Mouse (Mus musculus) heart, embryonic 16.5 days (tissue): ENCODE data around the gene Chkb. TPM values are rescaled to one million over a fixed set of nuclear protein-coding genes. Genes with fewer than 3 reads are reported as not detected.
A peak's percentile ranks its signal among the peaks of the same experiment; 100 is the strongest.

Experiments used
- ATAC-seq: fragments of 200-750 bp; cut with Nextera tagmentation; replicated peaks from 2 replicates; pipeline ENCODE4 v1.8.0; 2017; ENCODE audit warnings: moderate number of reproducible peaks; ENCODE audit not compliant: insufficient read depth, low FRiP score; ENCODE audit errors: extremely low read depth
- H3K27ac ChIP-seq: fragments of 300-500 bp; sonication (generic); 2 replicates; pipeline ENCODE4 v1.5.1; 2014; ENCODE audit warnings: mild to moderate bottlenecking, low read length, control low read depth, moderate library complexity
- H3K27me3 ChIP-seq: fragments of 300-500 bp; sonication (generic); 2 replicates; pipeline ENCODE4 v1.6.1; 2014; ENCODE audit warnings: low read length, mixed read lengths; ENCODE audit not compliant: control insufficient read depth, insufficient read depth
- H3K36me3 ChIP-seq: fragments of 300-500 bp; sonication (generic); 2 replicates; pipeline ENCODE4 v1.6.1; 2014; ENCODE audit not compliant: control insufficient read depth, insufficient read depth
- H3K4me1 ChIP-seq: fragments of 300-500 bp; sonication (generic); 2 replicates; pipeline ENCODE4 v1.6.1; 2014; ENCODE audit warnings: low read length, mixed read lengths; ENCODE audit not compliant: control insufficient read depth, insufficient read depth
- H3K4me2 ChIP-seq: fragments of 300-500 bp; sonication (generic); 2 replicates; pipeline ENCODE4 v1.6.1; 2014; ENCODE audit warnings: low read depth, mild to moderate bottlenecking, control low read depth, low read length
- H3K4me3 ChIP-seq: fragments of 300-500 bp; sonication (generic); 2 replicates; pipeline ENCODE4 v1.5.1; 2014; ENCODE audit warnings: mild to moderate bottlenecking, control low read depth, low read length
- H3K9ac ChIP-seq: fragments of 300-500 bp; sonication (generic); 2 replicates; pipeline ENCODE4 v1.6.1; 2014; ENCODE audit warnings: low read length, control low read depth
- H3K9me3 ChIP-seq: fragments of 300-500 bp; sonication (generic); replicated peaks from 2 replicates; pipeline ENCODE4 v1.6.1; 2016; ENCODE audit warnings: low read length; ENCODE audit not compliant: control insufficient read depth
- WGBS: fragments of 180-500 bp; shearing (Covaris S2); extraction: QIAGEN DNeasy Blood & Tissue Kit; methylation state at CpG from one replicate; pipeline ENCODE4 v1.1.7; 2014; 5-methylcytosine and 5-hydroxymethylcytosine counted together
- polyA plus RNA-seq: library from polyadenylated mRNA; unstranded; fragments of >200 nt; fragmentation: Nextera tagmentation; extraction: Ambion mirVana; gene quantifications from 2 replicates; pipeline ENCODE4 v1.2.1, GENCODE M21; 2015

Chkb gene
- polyA plus RNA-seq, 1 experiment from 2014 or later = 80.5 TPM

GRCm38 (mm10) chr15:89459821-89460220, 30.1 kb upstream of the Chkb start:
- Histone ChIP-seq H3K9me3 (no peaks in the 10 kb centered on the region), H3K4me3 (no peak overlapping the region)
- 70% methylated on average over 7 of the region's 7 CpGs for WGBS

DNA sequence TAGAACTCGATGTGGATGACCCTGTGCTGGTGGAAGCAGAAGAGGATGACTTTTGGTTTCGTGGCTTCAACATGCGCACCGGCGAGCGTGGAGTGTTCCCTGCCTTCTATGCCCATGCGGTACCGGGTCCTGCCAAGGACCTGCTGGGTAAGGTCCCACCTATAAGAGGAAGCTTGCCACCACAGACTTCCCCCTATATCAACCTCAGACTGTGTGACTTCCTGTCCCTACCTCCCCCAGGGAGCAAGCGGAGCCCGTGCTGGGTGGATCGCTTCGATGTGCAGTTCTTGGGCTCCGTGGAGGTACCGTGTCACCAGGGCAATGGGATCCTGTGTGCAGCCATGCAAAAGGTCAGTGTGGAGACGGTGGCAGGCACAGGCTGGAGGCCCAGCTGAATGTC, 29.2 kb upstream of the Chkb start:
- Histone ChIP-seq H3K36me3 (no peaks in the 10 kb centered on the region), H3K4me1 (peaks cover 2% of the 10 kb centered on the region; the same call in 1 of the 2 replicates), H3K27ac (no peak overlapping the region), H3K4me2 (no peak overlapping the region), H3K9ac (no peak overlapping the region), H3K27me3 (peaks cover 31% of the 10 kb centered on the region), H3K9me3 (no peaks in the 10 kb centered on the region), H3K4me3 (no peak overlapping the region)
- ATAC-seq = no peak
- 82% methylated on average over 15 of the region's 15 CpGs for WGBS

More at GRCm38 (mm10) chr15:89459821-89460220, 30.1 kb upstream of the Chkb start:
- no peaks in the 10 kb centered on the region for H3K36me3 ChIP-seq
- H3K27ac ChIP-seq = no peak overlapping the region
- H3K9ac ChIP-seq = no peak overlapping the region
- H3K4me1 ChIP-seq = no peaks in the 10 kb centered on the region
- no peak overlapping the region for H3K4me2 ChIP-seq
- H3K27me3 ChIP-seq = peaks cover 23% of the 10 kb centered on the region
- ATAC-seq = no peak

DNA sequence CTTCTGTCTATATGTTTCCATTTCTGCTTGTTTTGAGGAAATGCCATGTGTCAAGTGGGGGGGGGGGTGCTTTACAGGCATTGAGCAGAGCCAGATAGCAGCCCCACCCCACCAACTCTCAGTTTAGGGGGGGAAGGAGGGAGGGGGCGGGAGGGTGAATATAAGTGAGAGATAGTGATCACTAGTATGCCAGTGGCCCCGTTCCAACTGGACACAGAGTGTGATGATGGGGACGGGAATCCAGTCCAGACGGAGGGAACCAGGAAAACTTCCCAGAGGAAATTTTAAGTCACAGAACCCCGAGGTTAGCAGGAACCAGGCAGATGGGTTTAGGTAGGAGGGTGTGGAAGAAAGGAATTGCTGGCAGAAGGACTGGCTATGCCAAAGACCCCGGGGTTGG, 25.9 kb upstream of the Chkb start:
- peaks cover 43% of the 10 kb centered on the region for H3K27me3 ChIP-seq
- H3K9ac ChIP-seq = no peak overlapping the region
- H3K36me3 ChIP-seq = no peaks in the 10 kb centered on the region
- H3K4me1 ChIP-seq = peaks cover 4% of the 10 kb centered on the region; the same call in 1 of the 2 replicates
- no peak overlapping the region for H3K4me3 ChIP-seq
- H3K27ac ChIP-seq = no peak overlapping the region
- no peaks in the 10 kb centered on the region for H3K9me3 ChIP-seq
- no peak for ATAC-seq
- no peak overlapping the region for H3K4me2 ChIP-seq
- WGBS = 63% methylated on average over 6 of the region's 6 CpGs

DNA sequence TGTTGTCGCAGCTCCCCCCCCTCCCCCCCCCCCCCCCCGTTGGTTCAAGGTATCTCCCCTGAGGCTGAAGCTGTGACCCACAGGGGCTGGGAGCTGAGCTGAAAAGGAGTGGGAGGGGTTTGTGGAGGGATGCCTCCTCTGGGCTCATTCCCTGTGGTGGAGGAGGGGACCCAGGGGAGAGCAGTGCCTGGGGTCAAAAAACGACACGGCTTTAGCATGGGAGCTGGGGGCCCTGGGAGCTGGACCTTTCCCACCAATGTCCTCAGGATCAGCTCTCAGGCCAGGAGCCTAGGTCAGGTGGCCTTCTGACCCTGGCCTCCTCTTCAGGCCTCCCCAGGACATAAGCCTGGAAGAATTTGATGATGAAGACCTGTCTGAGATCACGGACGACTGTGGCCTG, 25.1 kb upstream of the Chkb start:
- 22% methylated on average over 5 of the region's 6 CpGs for WGBS
- no peak for ATAC-seq
- Histone ChIP-seq H3K27ac (no peak overlapping the region), H3K36me3 (no peaks in the 10 kb centered on the region), H3K4me1 (peaks cover 4% of the 10 kb centered on the region; the same call in 1 of the 2 replicates), H3K9me3 (no peaks in the 10 kb centered on the region), H3K9ac (no peak overlapping the region), H3K4me3 (no peak overlapping the region), H3K4me2 (no peak overlapping the region), H3K27me3 (peaks cover 46% of the 10 kb centered on the region)

GRCm38 (mm10) chr15:89453865-89454478, 24.3 kb upstream of the Chkb start, which contains the start of gene Mapk8ip2:
Gene Mapk8ip2 (plus strand): TSS chr15:89453913.
- Histone ChIP-seq H3K27ac (no peak within 1 kb of the TSS), H3K27me3 (peaks cover 44% of the 10 kb centered on the region), H3K4me3 (peak within 1 kb of the TSS; percentile 50), H3K4me2 (peak within 1 kb of the TSS; percentile 71), H3K4me1 (peaks cover 4% of the 10 kb centered on the region; the same call in 1 of the 2 replicates), H3K36me3 (no peaks in the 10 kb centered on the region), H3K9me3 (no peaks in the 10 kb centered on the region), H3K9ac (no peak within 1 kb of the TSS)
- ATAC-seq = no peak
- WGBS = under 1% methylated on average over 53 of the region's 53 CpGs

DNA sequence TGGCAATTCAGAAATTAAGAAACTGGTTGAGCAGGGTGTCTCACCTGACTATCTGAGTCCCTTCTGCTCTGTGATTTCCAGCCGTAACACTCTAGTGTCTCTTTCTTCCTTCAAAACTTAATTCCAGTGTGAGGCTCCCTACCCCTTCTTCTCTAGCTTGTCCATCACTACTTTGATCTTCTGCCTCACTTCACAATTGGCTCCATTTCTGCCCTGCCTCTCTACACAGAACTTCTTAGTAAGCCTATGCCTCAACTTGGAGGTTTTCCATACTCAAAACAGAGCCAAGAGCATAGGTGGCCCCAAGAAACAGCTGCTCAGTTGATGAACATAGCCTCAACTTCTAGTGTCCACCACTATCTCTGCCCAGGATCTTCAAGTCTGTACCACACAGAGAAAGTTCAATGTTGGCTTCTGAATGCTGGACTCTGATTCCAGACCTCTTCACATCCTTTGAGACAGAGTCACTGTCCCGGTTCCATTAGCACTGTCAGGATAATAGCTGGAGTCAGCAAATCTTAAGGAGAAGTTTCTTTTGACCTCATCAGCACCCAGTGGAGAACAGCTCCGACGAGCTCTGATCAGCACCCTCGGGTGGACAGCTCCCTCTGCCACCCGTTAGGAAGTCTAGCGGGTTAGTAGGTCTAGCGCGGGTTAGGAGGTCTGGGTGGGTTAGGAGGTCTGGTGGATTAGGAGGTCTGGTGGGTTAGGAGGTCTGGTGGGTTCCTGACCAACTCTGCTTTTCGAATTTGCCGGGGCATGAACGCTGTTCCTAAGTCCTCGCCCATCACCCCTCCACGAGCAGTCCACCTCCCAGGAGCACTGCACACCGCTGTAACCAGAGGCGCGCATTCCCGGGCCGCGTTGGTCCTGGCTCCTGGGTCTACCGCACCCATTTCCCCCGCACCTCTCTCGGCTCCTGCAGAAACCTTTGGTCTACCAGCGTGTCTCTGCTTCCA, 23.5 kb upstream of the Chkb start:
- ATAC-seq = peak; percentile 69

DNA sequence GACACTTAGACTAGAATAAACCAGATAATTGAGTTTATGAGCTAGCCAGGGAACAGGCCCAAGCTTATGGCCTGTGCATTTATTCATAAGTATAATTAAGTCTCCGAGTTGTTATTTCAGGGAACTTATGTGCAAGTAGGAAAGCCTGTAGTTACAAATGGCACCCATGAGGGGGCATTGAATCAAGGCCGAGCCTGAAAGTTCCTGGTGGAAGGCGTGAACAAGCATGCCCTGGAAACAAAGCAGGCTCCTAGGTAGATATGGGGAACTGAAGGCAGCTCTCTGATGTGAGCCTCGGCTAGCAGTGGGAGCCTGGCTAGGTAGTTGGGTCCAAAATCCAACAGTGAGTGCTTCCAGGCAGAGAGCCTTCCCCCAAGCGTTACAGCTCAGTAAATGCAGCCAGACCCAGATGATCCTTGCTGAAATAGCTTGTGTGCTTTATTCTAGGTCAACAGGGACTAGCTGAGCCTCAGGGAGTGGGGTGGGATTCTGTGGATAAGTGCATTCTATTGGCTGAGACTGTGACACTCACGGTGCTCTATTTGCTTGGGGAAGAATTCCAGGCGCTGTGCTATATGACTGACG, 12.9 kb upstream of the Chkb start:
- H3K36me3 ChIP-seq = no peaks in the 10 kb centered on the region
- ATAC-seq = no peak

More for the DNA sequence above, 23.5 kb upstream of the Chkb start:
- H3K9me3 ChIP-seq = no peaks in the 10 kb centered on the region
- H3K4me2 ChIP-seq = peak overlapping the region; percentile 71
- no peak overlapping the region for H3K27ac ChIP-seq
- peaks cover 44% of the 10 kb centered on the region for H3K27me3 ChIP-seq
- peaks cover 4% of the 10 kb centered on the region; the same call in 1 of the 2 replicates for H3K4me1 ChIP-seq
- no peak overlapping the region for H3K9ac ChIP-seq
- no peaks in the 10 kb centered on the region for H3K36me3 ChIP-seq
- WGBS = 5% methylated on average over 24 of the region's 24 CpGs
- peak overlapping the region; percentile 50 for H3K4me3 ChIP-seq

GRCm38 (mm10) chr15:89435878-89436277, 6.2 kb upstream of the Chkb start:
- Histone ChIP-seq H3K9me3 (no peaks in the 10 kb centered on the region), H3K4me3 (no peak overlapping the region), H3K4me1 (no peaks in the 10 kb centered on the region), H3K27me3 (no peaks in the 10 kb centered on the region), H3K4me2 (no peak overlapping the region), H3K9ac (no peak overlapping the region), H3K27ac (no peak overlapping the region), H3K36me3 (no peaks in the 10 kb centered on the region)
- no peak for ATAC-seq
- WGBS = 77% methylated on average over 5 of the region's 5 CpGs

More for the DNA sequence above, 12.9 kb upstream of the Chkb start:
- Histone ChIP-seq H3K4me3 (no peak overlapping the region), H3K27ac (no peak overlapping the region), H3K4me1 (no peaks in the 10 kb centered on the region), H3K27me3 (no peaks in the 10 kb centered on the region), H3K9ac (no peak overlapping the region), H3K9me3 (no peaks in the 10 kb centered on the region), H3K4me2 (no peak overlapping the region)
- WGBS = 35% methylated on average over 8 of the region's 8 CpGs
